Mouse (Mus musculus) liver, embryonic 15.5 days (tissue): ENCODE measurements around the gene Gpc2. TPM values are rescaled to one million over a fixed set of nuclear protein-coding genes. Genes with fewer than 3 reads are reported as not detected.
A peak's percentile ranks its signal among the peaks of the same experiment; 100 is the strongest.

Experiments
- ATAC-seq: fragments of 200-750 bp; cut with Nextera tagmentation; 2 replicates; pipeline ENCODE4 v1.8.0; 2017; ENCODE audit warnings: moderate number of reproducible peaks, mild to moderate bottlenecking, moderate library complexity; ENCODE audit not compliant: insufficient read depth
- H3K27ac ChIP-seq: fragments of 300-500 bp; sonication (generic); replicated peaks from 2 replicates; pipeline ENCODE4 v1.5.1; 2015; ENCODE audit warnings: mild to moderate bottlenecking, inconsistent platforms
- H3K27me3 ChIP-seq: fragments of 300-500 bp; sonication (generic); 2 replicates; pipeline ENCODE4 v1.6.1; 2015; ENCODE audit warnings: mild to moderate bottlenecking, inconsistent platforms
- H3K36me3 ChIP-seq: fragments of 300-500 bp; sonication (generic); replicated peaks from 2 replicates; pipeline ENCODE4 v1.6.1; 2015; ENCODE audit warnings: moderate library complexity, mild to moderate bottlenecking, inconsistent platforms
- H3K4me1 ChIP-seq: fragments of 300-500 bp; sonication (generic); replicated peaks from 2 replicates; pipeline ENCODE4 v1.6.1; 2015; ENCODE audit warnings: inconsistent platforms
- H3K4me2 ChIP-seq: fragments of 300-500 bp; sonication (generic); 2 replicates; pipeline ENCODE4 v1.6.1; 2015; ENCODE audit warnings: moderate library complexity, mild to moderate bottlenecking, inconsistent platforms
- H3K4me3 ChIP-seq: fragments of 300-500 bp; sonication (generic); replicated peaks from 2 replicates; pipeline ENCODE4 v1.5.1; 2015; ENCODE audit warnings: mild to moderate bottlenecking, inconsistent platforms
- H3K9ac ChIP-seq: fragments of 300-500 bp; sonication (generic); 2 replicates; pipeline ENCODE4 v1.6.1; 2015; ENCODE audit warnings: moderate library complexity, mild to moderate bottlenecking, inconsistent platforms
- H3K9me3 ChIP-seq: fragments of 300-500 bp; sonication (generic); replicated peaks from 2 replicates; pipeline ENCODE4 v1.6.1; 2016; ENCODE audit warnings: inconsistent platforms
- WGBS: fragments of 180-500 bp; shearing (Covaris S2); methylation state at CpG from one replicate; pipeline ENCODE4 v1.1.7; 2015; ENCODE audit warnings: mixed read lengths; ENCODE audit not compliant: insufficient replicate concordance; 5-methylcytosine and 5-hydroxymethylcytosine counted together
- polyA plus RNA-seq: library from polyadenylated mRNA; unstranded; fragments of >200 nt; fragmentation: Nextera tagmentation; extraction: Ambion mirVana; gene quantifications from 2 replicates; pipeline ENCODE4 v1.2.1, GENCODE M21; 2015

Gpc2 gene
- polyA plus RNA-seq, 1 experiment from 2014 or later: 0.45 TPM

DNA sequence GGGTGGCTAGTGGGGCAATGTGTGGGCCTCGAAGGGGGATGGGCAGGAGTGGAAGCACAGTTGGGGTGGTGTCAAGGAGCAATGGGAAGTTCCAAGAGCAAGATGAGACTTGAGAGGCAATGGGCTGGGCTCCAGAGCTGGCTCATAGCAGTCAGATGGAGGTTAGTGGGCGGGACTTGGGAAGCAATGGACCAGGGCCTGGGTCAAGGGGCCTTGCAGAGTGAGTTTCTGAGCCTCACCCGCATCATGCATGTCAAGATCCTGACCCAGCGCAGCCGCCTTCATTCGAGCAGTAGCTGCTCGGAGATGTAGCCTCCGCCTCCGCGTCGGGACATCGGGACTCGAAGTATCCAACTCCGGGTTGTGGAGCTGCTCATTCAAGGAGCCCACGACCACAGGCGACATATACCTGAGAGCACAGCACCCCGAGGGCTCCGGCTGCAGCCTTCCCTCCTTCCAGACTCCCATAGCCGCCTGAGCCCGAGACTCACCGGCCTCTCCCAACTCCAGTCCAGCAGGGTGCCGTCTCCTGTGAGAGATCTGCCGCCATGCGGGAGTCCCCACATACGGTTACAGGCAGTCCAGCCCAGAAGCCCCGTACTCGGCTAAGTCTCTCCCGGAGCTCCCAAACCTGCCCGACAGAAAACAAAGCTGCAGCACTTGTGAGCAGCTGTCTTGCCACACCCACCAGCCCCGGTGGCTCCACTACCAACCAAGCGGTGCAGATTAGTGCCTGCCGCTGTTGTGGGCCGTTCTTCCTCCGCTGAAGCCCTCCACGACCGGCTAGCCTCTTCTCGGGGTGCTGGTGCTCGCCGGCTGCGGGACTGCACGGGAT lies 4.4 kb downstream of the Gpc2 start:
- 64% methylated on average over 41 of the region's 41 CpGs for WGBS
- Histone ChIP-seq H3K4me3 (no peak overlapping the region), H3K27ac (no peak overlapping the region), H3K9ac (no peak overlapping the region), H3K9me3 (no peaks in the 10 kb centered on the region), H3K27me3 (peaks cover 56% of the 10 kb centered on the region), H3K4me1 (peaks cover 16% of the 10 kb centered on the region), H3K36me3 (no peaks in the 10 kb centered on the region), H3K4me2 (no peak overlapping the region)
- no peak for ATAC-seq

DNA sequence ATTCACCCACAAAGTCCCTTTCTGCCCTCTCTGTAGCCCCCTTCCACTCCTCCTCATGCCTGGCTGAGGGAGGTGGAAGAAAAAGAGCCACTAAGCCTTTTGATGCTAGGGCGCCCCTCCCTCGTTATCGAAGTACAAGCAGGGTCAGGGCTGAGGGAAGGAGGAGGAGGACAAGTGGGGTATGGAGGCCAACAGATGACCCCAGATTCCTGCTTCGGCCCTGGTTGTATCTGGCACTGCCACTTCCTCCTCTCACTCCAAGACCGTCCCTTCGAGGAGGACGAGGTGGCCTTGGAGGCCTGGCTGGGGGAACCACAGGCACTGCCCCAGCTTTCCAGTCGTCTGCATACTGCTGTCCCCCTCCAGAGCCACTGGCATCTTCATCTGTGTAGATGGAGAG lies 5.6 kb downstream of the Gpc2 start:
- 50% methylated on average over 8 of the region's 8 CpGs for WGBS
- no peak overlapping the region for H3K27ac ChIP-seq
- H3K9ac ChIP-seq: no peak overlapping the region
- H3K4me3 ChIP-seq: no peak overlapping the region
- H3K27me3 ChIP-seq: peaks cover 55% of the 10 kb centered on the region
- H3K9me3 ChIP-seq: no peaks in the 10 kb centered on the region
- no peak for ATAC-seq
- no peak overlapping the region for H3K4me2 ChIP-seq
- H3K4me1 ChIP-seq: peaks cover 3% of the 10 kb centered on the region
- H3K36me3 ChIP-seq: no peaks in the 10 kb centered on the region

GRCm38 (mm10) chr5:138272409-138272923 lies 7.3 kb downstream of the Gpc2 start, which contains the start of gene Gal3st4:
TSS of gene Gal3st4 (minus strand) at chr5:138272840.
- Histone ChIP-seq H3K9ac (no peak within 1 kb of the TSS), H3K4me2 (no peak within 1 kb of the TSS)
- ATAC-seq: no peak

GRCm38 (mm10) chr5:138271232-138271631 lies 8.6 kb downstream of the Gpc2 start:
- H3K36me3 ChIP-seq: no peaks in the 10 kb centered on the region
- ATAC-seq: no peak
- WGBS: 26% methylated on average over 3 of the region's 3 CpGs
- 0 out of 2 replicates have a peak, but pooled peaks cover 2% of the 10 kb centered on the region for H3K4me1 ChIP-seq
- no peaks in the 10 kb centered on the region for H3K9me3 ChIP-seq
- H3K27ac ChIP-seq: no peak overlapping the region
- no peak overlapping the region for H3K4me2 ChIP-seq
- H3K9ac ChIP-seq: no peak overlapping the region
- H3K27me3 ChIP-seq: peaks cover 44% of the 10 kb centered on the region
- H3K4me3 ChIP-seq: no peak overlapping the region

More at GRCm38 (mm10) chr5:138272409-138272923, 7.3 kb downstream of the Gpc2 start, which contains the start of gene Gal3st4:
- no peak within 1 kb of the TSS for H3K4me3 ChIP-seq
- no peak within 1 kb of the TSS for H3K27ac ChIP-seq
- 16% methylated on average over 12 of the region's 12 CpGs for WGBS
- no peaks in the 10 kb centered on the region for H3K36me3 ChIP-seq
- peaks cover 44% of the 10 kb centered on the region for H3K27me3 ChIP-seq
- H3K9me3 ChIP-seq: no peaks in the 10 kb centered on the region
- 0 out of 2 replicates have a peak, but pooled peaks cover 2% of the 10 kb centered on the region for H3K4me1 ChIP-seq

DNA sequence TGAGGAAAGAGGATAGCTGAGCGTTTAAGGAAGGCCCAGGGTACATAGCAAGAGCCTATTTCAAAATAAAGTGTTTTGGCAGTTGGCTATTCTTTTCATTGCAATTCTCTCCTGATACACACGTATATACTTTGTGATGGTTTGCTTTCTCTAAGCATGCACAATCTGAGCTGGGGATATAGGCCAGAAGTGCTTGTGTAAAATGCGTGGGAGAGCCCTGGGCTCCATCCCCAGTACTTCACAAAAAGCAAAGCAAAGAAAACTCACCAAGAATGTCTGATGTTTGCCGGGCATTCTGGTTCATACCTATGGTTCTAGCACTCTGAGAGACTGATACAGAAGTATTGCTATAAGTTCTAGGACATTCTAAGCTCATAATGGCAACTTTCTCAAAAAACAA lies 10.8 kb downstream of the Gpc2 start:
- Histone ChIP-seq H3K4me3 (no peak overlapping the region), H3K9me3 (no peaks in the 10 kb centered on the region), H3K9ac (no peak overlapping the region), H3K4me1 (peaks cover 12% of the 10 kb centered on the region), H3K4me2 (no peak overlapping the region), H3K27ac (no peak overlapping the region), H3K36me3 (no peaks in the 10 kb centered on the region), H3K27me3 (peaks cover 39% of the 10 kb centered on the region)
- ATAC-seq: no peak
- WGBS: 59% methylated on average over 4 of the region's 4 CpGs

DNA sequence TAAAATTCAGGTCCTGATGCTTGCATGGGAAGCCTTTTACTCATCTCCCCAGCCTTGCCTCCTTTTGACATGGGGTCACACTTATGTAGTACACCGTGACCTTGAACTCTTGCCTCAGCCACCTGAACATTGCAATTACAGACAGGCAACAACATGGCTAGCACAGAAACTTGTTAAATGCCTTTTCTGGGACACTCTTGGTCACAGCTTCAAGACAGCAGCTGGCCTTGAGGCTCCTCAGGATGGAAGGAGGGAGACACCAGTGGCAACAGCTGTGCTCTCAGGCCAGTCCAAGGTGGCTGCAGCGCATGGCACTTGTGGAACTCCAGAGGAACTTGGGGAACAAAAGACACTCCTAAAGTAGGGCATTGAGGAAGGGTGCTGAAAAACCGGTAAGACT lies 12.7 kb downstream of the Gpc2 start:
- WGBS: 77% methylated on average over 3 of the region's 3 CpGs
- H3K27ac ChIP-seq: no peak overlapping the region

DNA sequence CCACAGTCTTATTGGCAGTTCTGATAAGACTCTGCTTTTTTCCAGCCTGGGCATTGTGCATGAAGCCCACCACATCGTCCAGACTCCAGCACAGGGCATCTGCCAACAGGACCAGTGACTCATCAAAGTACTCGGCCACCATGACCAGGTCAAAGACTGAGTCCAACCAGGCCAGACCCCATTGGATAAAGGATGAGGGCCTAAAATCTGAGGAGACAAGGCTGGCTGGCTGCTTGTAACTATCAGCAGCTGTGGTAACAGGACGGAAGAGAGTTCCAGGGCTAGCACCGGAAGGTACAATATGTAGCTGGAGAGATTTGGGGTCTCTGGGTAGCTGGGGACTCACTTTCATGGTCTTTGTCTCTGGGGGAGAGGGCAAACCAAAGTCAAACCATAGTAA lies 14.1 kb downstream of the Gpc2 start:
- no peak for ATAC-seq
- Histone ChIP-seq H3K27me3 (peaks cover 7% of the 10 kb centered on the region), H3K4me2 (no peak overlapping the region), H3K4me1 (peaks cover 40% of the 10 kb centered on the region), H3K9ac (no peak overlapping the region), H3K4me3 (no peak overlapping the region), H3K27ac (no peak overlapping the region), H3K9me3 (no peaks in the 10 kb centered on the region), H3K36me3 (peaks cover 11% of the 10 kb centered on the region)
- 80% methylated on average over 4 of the region's 4 CpGs for WGBS

More for the DNA sequence above, 12.7 kb downstream of the Gpc2 start:
- Histone ChIP-seq H3K4me1 (peaks cover 26% of the 10 kb centered on the region), H3K4me3 (no peak overlapping the region), H3K4me2 (no peak overlapping the region), H3K9me3 (no peaks in the 10 kb centered on the region), H3K27me3 (peaks cover 21% of the 10 kb centered on the region), H3K9ac (no peak overlapping the region), H3K36me3 (no peaks in the 10 kb centered on the region)
- no peak for ATAC-seq

GRCm38 (mm10) chr5:138264207-138264578 lies 15.6 kb downstream of the Gpc2 start:
- peak overlapping the region; percentile 84 for H3K4me3 ChIP-seq
- peak overlapping the region; percentile 84 for H3K9ac ChIP-seq
- peak overlapping the region; percentile 95 for H3K4me2 ChIP-seq
- H3K27me3 ChIP-seq: no peaks in the 10 kb centered on the region
- peak overlapping the region; percentile 75 for H3K27ac ChIP-seq
- no peaks in the 10 kb centered on the region for H3K9me3 ChIP-seq
- H3K36me3 ChIP-seq: peaks cover 26% of the 10 kb centered on the region
- ATAC-seq: no peak
- peaks cover 55% of the 10 kb centered on the region for H3K4me1 ChIP-seq
- 10% methylated on average over 6 of the region's 6 CpGs for WGBS

DNA sequence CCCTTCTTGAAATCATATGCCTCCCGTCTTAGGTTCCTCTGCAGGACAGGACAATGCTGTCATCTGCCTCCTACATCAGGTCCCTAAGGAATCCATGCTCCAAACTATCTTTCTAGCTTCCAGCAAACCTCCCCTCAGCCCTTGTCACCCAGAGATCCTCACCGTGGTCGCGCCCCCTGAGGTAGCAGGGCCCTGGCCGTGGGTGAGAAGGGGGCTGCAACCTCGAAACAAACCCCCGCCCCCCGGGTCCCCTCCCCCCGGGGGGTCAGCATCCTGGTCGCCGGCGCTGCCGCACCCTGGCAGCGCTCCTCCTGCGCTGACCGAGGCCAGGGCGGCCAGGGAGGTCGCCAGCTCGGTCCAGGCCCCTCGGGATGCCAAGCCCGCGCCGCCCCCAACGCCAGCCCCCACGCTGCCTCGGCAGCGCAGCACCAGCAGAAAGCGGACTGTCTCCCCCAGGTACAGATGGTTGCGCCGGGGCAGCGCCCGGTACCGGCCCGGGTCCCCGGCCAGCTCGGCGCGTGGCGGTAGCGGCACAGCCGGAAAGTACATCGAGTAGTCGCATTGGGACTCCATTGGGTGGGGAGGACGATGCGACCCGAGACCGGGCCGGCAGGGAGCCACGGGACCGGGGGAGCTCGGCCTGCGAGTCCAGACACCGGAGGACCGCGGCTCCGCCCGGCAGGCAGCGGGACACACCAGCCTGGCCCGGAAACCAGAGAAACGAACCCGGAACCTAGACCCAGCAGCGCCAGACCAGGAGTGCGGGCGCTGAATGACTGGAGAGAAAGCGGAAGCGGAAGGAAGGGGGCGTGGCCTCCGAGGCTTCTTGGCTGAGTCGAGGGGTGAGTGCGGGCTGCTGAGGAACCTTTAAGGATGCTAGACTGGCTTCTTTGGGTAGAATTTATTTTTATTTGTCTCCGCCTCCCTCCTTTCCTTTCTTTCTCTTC lies 16.3 kb downstream of the Gpc2 start, which contains the start of gene BC037034:
TSS of gene BC037034 (minus strand) at position 774 of the 947 bp plus-strand sequence.
- Histone ChIP-seq H3K9me3 (no peaks in the 10 kb centered on the region), H3K27ac (peak within 1 kb of the TSS; percentile 75), H3K27me3 (no peaks in the 10 kb centered on the region), H3K9ac (peak within 1 kb of the TSS; percentile 84), H3K36me3 (peaks cover 32% of the 10 kb centered on the region), H3K4me2 (peak within 1 kb of the TSS; percentile 95), H3K4me3 (peak within 1 kb of the TSS; percentile 84), H3K4me1 (peaks cover 62% of the 10 kb centered on the region)
- WGBS: under 1% methylated on average over 71 of the region's 71 CpGs
- ATAC-seq: peak; percentile 81

DNA sequence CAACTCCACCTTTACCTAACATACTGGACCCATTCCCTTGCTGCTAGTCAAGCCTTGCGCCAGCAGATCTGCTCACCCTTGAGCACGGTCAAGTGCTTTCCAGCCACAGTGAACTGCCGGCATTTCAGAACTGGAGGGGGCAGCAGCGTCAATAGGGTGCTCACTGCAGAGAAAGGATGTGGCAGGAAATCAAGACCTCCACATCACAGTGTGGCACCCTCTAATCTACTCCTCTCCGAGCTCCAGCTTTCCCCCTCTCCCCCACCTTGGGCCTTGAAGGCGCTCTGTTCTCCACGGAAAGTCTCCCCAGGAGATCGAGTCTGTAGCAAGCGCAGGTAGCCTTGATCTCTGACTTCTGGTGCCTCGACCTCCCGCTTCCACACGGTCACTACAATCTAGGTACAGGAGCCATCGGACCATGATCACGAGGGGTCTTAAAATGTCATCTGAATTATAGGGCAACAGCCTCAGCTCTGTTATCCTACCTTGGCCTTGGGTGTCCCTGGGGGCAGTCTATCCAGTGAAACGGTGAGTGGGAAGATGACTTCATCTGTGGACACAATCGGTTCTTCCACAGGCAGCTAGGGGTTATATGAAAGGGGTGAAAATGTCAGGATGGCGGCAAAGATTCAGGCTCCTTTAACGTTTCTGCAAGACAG lies 17.1 kb downstream of the Gpc2 start:
- H3K9ac ChIP-seq: peak overlapping the region; percentile 84
- peaks cover 70% of the 10 kb centered on the region for H3K4me1 ChIP-seq
- H3K27ac ChIP-seq: peak overlapping the region; percentile 75
- no peaks in the 10 kb centered on the region for H3K27me3 ChIP-seq
- H3K4me2 ChIP-seq: peak overlapping the region; percentile 95
- no peaks in the 10 kb centered on the region for H3K9me3 ChIP-seq
- peaks cover 37% of the 10 kb centered on the region for H3K36me3 ChIP-seq
- peak overlapping the region; percentile 84 for H3K4me3 ChIP-seq
- no peak for ATAC-seq
- WGBS: 25% methylated on average over 18 of the region's 18 CpGs
